Mouse (Mus musculus): ENCODE results near the gene Cnpy1.

- TF ChIP-seq CTCF (IDR thresholded peaks at IDR 0.05; ENCODE audit: extremely low read depth, insufficient read depth, low read length) (no peak), POLR2A (IDR thresholded peaks at IDR 0.05; ENCODE audit: extremely low read depth, insufficient read depth, low read length) (no peak)
Observed at GRCm38 (mm10) chr5:28170081-28170480, 75.5 kb downstream of the Cnpy1 start.

Data from cortical plate, adult 2 months (tissue).